Mouse (Mus musculus) inflammation-experienced regulatory T-cells, adult 6 months (primary cell): ENCODE results near the gene Ceacam18. TPM values are rescaled to one million over a fixed set of nuclear protein-coding genes. Genes with fewer than 3 reads are reported as not detected.
A peak's percentile ranks its signal among the peaks of the same experiment; 100 is the strongest.
"Not testable (repeated sequence)": the region's sequence is repeated elsewhere in the genome, so short reads cannot be mapped to it uniquely, and the experiment has no call there.

Source experiments
- ATAC-seq: one replicate; pipeline ENCODE4 v1.8.0; 2017
- polyA plus RNA-seq, 3 experiments: library from polyadenylated mRNA; unstranded; fragments of 100-300 nt; shearing (Covaris generic); gene quantifications; one replicate each; pipeline ENCODE4 v1.2.1; 2017

Gene Ceacam18
- polyA plus RNA-seq, 3 experiments from 2014 or later: not detected

- ATAC-seq: no peak
These were observed 34.1 kb downstream of the Ceacam18 start for GRCm38 (mm10) chr7:43668582-43668981.

GRCm38 (mm10) chr7:43671064-43671808, 36.7 kb downstream of the Ceacam18 start:
- ATAC-seq: no peak

- ATAC-seq: peak; percentile 98
These were observed 37.5 kb downstream of the Ceacam18 start, which contains the start of gene Ctu1 for GRCm38 (mm10) chr7:43671809-43672580. Gene Ctu1, plus strand, starts transcription at chr7:43672016.

- no peak for ATAC-seq
These were observed 38.2 kb downstream of the Ceacam18 start for GRCm38 (mm10) chr7:43672581-43673260.

- ATAC-seq: no peak
These were observed 40.6 kb downstream of the Ceacam18 start for GRCm38 (mm10) chr7:43675091-43675490.

GRCm38 (mm10) chr7:43678517-43678916, 44.0 kb downstream of the Ceacam18 start:
- ATAC-seq: no peak

GRCm38 (mm10) chr7:43680960-43681359, 46.5 kb downstream of the Ceacam18 start:
- ATAC-seq: peak; percentile 48

GRCm38 (mm10) chr7:43682511-43682910, 48.0 kb downstream of the Ceacam18 start:
- not testable (repeated sequence) for ATAC-seq

GRCm38 (mm10) chr7:43685088-43685487, 50.6 kb downstream of the Ceacam18 start:
- ATAC-seq: no peak

- ATAC-seq: no peak
These were observed 55.6 kb downstream of the Ceacam18 start, which contains the start of gene Klk14 for GRCm38 (mm10) chr7:43690118-43690517. Gene Klk14, plus strand, starts transcription at chr7:43690418.

Other genes starting within 250 kb of the Ceacam18 start
- 1 to 10 TPM in 2 of 3 experiments, not detected in 1; 1.5 to 2.0 TPM for gene Siglecg, start 226.5 kb upstream of the Ceacam18 start, polyA plus RNA-seq
- not detected for gene Lim2, start 207.0 kb upstream of the Ceacam18 start, polyA plus RNA-seq
- 1,000 to 10,000 TPM in 1 of 3 experiments, 100 to 1,000 TPM in 2; 132 to 2,523 (median 190) TPM for gene Nkg7, start 197.6 kb upstream of the Ceacam18 start, polyA plus RNA-seq
- gene Cldnd2, start 193.9 kb upstream of the Ceacam18 start, polyA plus RNA-seq: under 1 TPM in 1 of 3 experiments, not detected in 2; 0.80 TPM
- 100 to 1,000 TPM; 173 to 290 (median 214) TPM for gene Etfb, start 190.6 kb upstream of the Ceacam18 start, polyA plus RNA-seq
- gene Gm45233, start 190.6 kb upstream of the Ceacam18 start, polyA plus RNA-seq: not detected
- gene Vsig10l, start 171.6 kb upstream of the Ceacam18 start, polyA plus RNA-seq: 1 to 10 TPM; 2.4 to 6.8 (median 2.9) TPM
- under 1 TPM in 2 of 3 experiments, not detected in 1; 0.15 to 0.36 TPM for gene Iglon5, start 144.6 kb upstream of the Ceacam18 start, polyA plus RNA-seq
- not detected for gene 4931406B18Rik, start 128.8 kb upstream of the Ceacam18 start, polyA plus RNA-seq
- under 1 TPM in 1 of 3 experiments, not detected in 2; 0.39 TPM for gene Cd33, start 90.3 kb upstream of the Ceacam18 start, polyA plus RNA-seq
- 1 to 10 TPM; 2.8 to 4.3 (median 3.3) TPM for gene Zfp658, start 72.5 kb upstream of the Ceacam18 start, polyA plus RNA-seq
- gene Zfp719, start 55.1 kb upstream of the Ceacam18 start, polyA plus RNA-seq: 10 to 100 TPM; 10.7 to 11.7 (median 11.7) TPM
- not detected for gene Zfp819, start 27.5 kb upstream of the Ceacam18 start, polyA plus RNA-seq
- gene Siglece, start 25.5 kb downstream of the Ceacam18 start, polyA plus RNA-seq: under 1 TPM; 0.45 to 0.78 (median 0.51) TPM
- 1 to 10 TPM; 1.1 to 2.0 (median 1.3) TPM for gene Ctu1, start 37.3 kb downstream of the Ceacam18 start, polyA plus RNA-seq
- not detected for gene Klk14, start 55.7 kb downstream of the Ceacam18 start, polyA plus RNA-seq
- gene Klk13, start 77.9 kb downstream of the Ceacam18 start, polyA plus RNA-seq: under 1 TPM in 1 of 3 experiments, not detected in 2; 0.38 TPM
- gene Klk12, start 134.2 kb downstream of the Ceacam18 start, polyA plus RNA-seq: not detected
- gene Klk11, start 139.9 kb downstream of the Ceacam18 start, polyA plus RNA-seq: under 1 TPM in 1 of 3 experiments, not detected in 2; 0.46 TPM
- gene Klk10, start 146.3 kb downstream of the Ceacam18 start, polyA plus RNA-seq: under 1 TPM in 1 of 3 experiments, not detected in 2; 0.73 TPM
- gene Klk9, start 157.2 kb downstream of the Ceacam18 start, polyA plus RNA-seq: not detected
- 100 to 1,000 TPM; 127 to 173 (median 148) TPM for gene Klk8, start 162.9 kb downstream of the Ceacam18 start, polyA plus RNA-seq
- gene Klk7, start 176.6 kb downstream of the Ceacam18 start, polyA plus RNA-seq: under 1 TPM in 1 of 3 experiments, not detected in 2; 0.17 TPM
- under 1 TPM in 1 of 3 experiments, not detected in 2; 0.52 TPM for gene Klk6, start 189.8 kb downstream of the Ceacam18 start, polyA plus RNA-seq
- not detected for gene Klk5, start 207.3 kb downstream of the Ceacam18 start, polyA plus RNA-seq
- not detected for gene Klk4, start 246.5 kb downstream of the Ceacam18 start, polyA plus RNA-seq